In genomic region chr8:37129670-37130069, GRCm38 (mm10) we compare ENCODE assay signal across 24 mouse cellular contexts.
"Had no signal": no experiment of that assay in that cellular context is flagged by ENCODE, and none has a peak within 500 bp of the region (broad histone marks: within the 10 kb centered on the region; RNA-seq: fewer than 3 reads in every experiment).

No protein-coding gene starts in this region.

- DNase-seq: gastrocnemius, postnatal 14 days; gastrocnemius, postnatal 36 days; heart, adult 11 months; heart, adult 2 months; heart, postnatal 10 days; heart, postnatal 4 days; kidney, adult 11 months; kidney, adult 2 months; kidney, adult 9 months; kidney, postnatal 10 days; kidney, postnatal 36 days; layer of hippocampus, adult 9-11 months; layer of hippocampus, postnatal 36 days; left cerebral cortex, postnatal 4 days had no signal

- H3K9me3 ChIP-seq: heart, embryonic 12.5 days; hindbrain, embryonic 10.5 days; hindbrain, embryonic 12.5 days; kidney, embryonic 15.5 days; limb, embryonic 15.5 days; liver, embryonic 12.5 days had no signal

- H3K27ac ChIP-seq: heart, adult 2 months; hindbrain, embryonic 10.5 days; hindbrain, embryonic 12.5 days; hindbrain, embryonic 14.5 days; kidney, embryonic 15.5 days; limb, embryonic 15.5 days; liver, embryonic 12.5 days; liver, embryonic 14.5 days had no signal

- H3K27me3 ChIP-seq: heart, embryonic 12.5 days; hindbrain, embryonic 12.5 days; kidney, embryonic 15.5 days; limb, embryonic 15.5 days; liver, embryonic 12.5 days had no signal

- H3K4me3 ChIP-seq: heart, adult 2 months; heart, embryonic 12.5 days; hindbrain, embryonic 10.5 days; hindbrain, embryonic 12.5 days; kidney, embryonic 15.5 days; limb, embryonic 15.5 days; liver, embryonic 12.5 days had no signal

- H3K4me2 ChIP-seq: heart, embryonic 12.5 days; hindbrain, embryonic 12.5 days; hindbrain, embryonic 14.5 days; kidney, embryonic 15.5 days; limb, embryonic 15.5 days; liver, embryonic 12.5 days had no signal

- ATAC-seq: hindbrain, embryonic 16.5 days; intestine, embryonic 16.5 days; liver, embryonic 12.5 days had no signal

- H3K36me3 ChIP-seq: heart, embryonic 12.5 days; hindbrain, embryonic 10.5 days; hindbrain, embryonic 12.5 days; kidney, embryonic 15.5 days; limb, embryonic 15.5 days; liver, embryonic 12.5 days had no signal

- H3K9ac ChIP-seq: heart, embryonic 12.5 days; hindbrain, embryonic 12.5 days; hindbrain, embryonic 14.5 days; kidney, embryonic 15.5 days; limb, embryonic 15.5 days; liver, embryonic 12.5 days; liver, embryonic 14.5 days had no signal

- H3K4me1 ChIP-seq: heart, embryonic 12.5 days; hindbrain, embryonic 10.5 days; hindbrain, embryonic 12.5 days; kidney, embryonic 15.5 days; liver, embryonic 12.5 days had no signal
